Mouse (Mus musculus) G1E (cell line): Measurements from ENCODE around the gene Trpv1.

Source experiments
- CTCF ChIP-seq: IDR thresholded peaks from 2 replicates; pipeline ENCODE4 v1.5.1; 2012; ENCODE audit warnings: low read depth, low read length, inconsistent platforms, mixed read lengths
- GATA1 ChIP-seq: IDR thresholded peaks from 2 replicates; pipeline ENCODE4 v1.6.1; 2012; ENCODE audit warnings: borderline replicate concordance, low read length, inconsistent platforms, mixed read lengths
- GATA2 ChIP-seq: IDR thresholded peaks from 2 replicates; pipeline ENCODE4 v1.6.1; 2012; ENCODE audit warnings: low read depth, low read length, inconsistent platforms, borderline replicate concordance
- POLR2AphosphoS5 ChIP-seq: IDR thresholded peaks from 2 replicates; pipeline ENCODE4 v1.6.1; 2012; ENCODE audit warnings: low read depth, low read length, inconsistent platforms; ENCODE audit not compliant: insufficient replicate concordance
- TAL1 ChIP-seq: conservative IDR thresholded peaks from 2 replicates; pipeline ENCODE4 v1.6.1; 2012; ENCODE audit warnings: low read depth, low read length, inconsistent platforms, mixed read lengths

DNA sequence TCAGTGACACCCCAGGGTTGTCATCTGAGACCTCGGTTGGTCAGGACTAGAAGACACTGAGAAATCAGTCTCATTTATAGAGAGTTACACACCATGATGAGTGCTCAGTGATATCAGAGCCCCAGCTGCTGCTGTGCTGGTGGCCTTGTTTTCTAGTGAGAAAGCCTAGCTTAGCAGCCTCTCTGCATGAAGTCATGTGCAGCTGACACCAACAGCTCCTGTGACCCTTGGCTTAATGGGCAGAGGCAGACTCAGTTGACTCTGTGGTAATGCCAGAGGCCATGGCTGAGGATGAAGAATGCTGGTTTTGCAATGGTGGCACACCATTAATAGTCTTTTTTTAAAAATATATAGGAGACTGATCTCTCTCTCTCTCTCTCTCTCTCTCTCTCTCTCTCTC is 55.5 kb downstream of the Trpv1 start:
- TF ChIP-seq CTCF = no peak
- TF ChIP-seq TAL1 = no peak
- no peak for TF ChIP-seq GATA2
- no peak for TF ChIP-seq POLR2AphosphoS5
- TF ChIP-seq GATA1 = no peak
